Mouse (Mus musculus) stomach, embryonic 14.5 days (tissue): Measurements from ENCODE around the gene Il4ra. TPM values are rescaled to one million over a fixed set of nuclear protein-coding genes. Genes with fewer than 3 reads are reported as not detected.

Experiments used
- ATAC-seq: fragments of 200-750 bp; cut with Nextera tagmentation; 2 replicates; pipeline ENCODE4 v1.8.0; 2017; ENCODE audit warnings: low read depth, moderate TSS enrichment; ENCODE audit not compliant: insufficient number of reproducible peaks, insufficient read depth, low FRiP score
- H3K27ac ChIP-seq: fragments of 300-500 bp; sonication (generic); 2 replicates; pipeline ENCODE4 v1.5.1; 2014; ENCODE audit warnings: mild to moderate bottlenecking, low read length, moderate library complexity, mixed read lengths
- H3K27me3 ChIP-seq: fragments of 300-500 bp; sonication (generic); 2 replicates; pipeline ENCODE4 v1.6.1; 2014; ENCODE audit warnings: low read length, control low read depth, mixed read lengths; ENCODE audit not compliant: control insufficient read depth, insufficient read depth
- H3K36me3 ChIP-seq: fragments of 300-500 bp; sonication (generic); 2 replicates; pipeline ENCODE4 v1.6.1; 2014; ENCODE audit warnings: mild to moderate bottlenecking, control low read depth, low read length, moderate library complexity, mixed read lengths; ENCODE audit not compliant: control insufficient read depth, insufficient read depth
- H3K4me1 ChIP-seq: fragments of 300-500 bp; sonication (generic); 2 replicates; pipeline ENCODE4 v1.6.1; 2014; ENCODE audit warnings: low read length, control low read depth, mixed read lengths; ENCODE audit not compliant: control insufficient read depth, insufficient read depth
- H3K4me2 ChIP-seq: fragments of 300-500 bp; sonication (generic); replicated peaks from 2 replicates; pipeline ENCODE4 v1.6.1; 2014; ENCODE audit warnings: low read depth, low read length, control low read depth
- H3K4me3 ChIP-seq: fragments of 300-500 bp; sonication (generic); 2 replicates; pipeline ENCODE4 v1.5.1; 2014; ENCODE audit warnings: low read depth, low read length, control low read depth
- H3K9ac ChIP-seq: fragments of 300-500 bp; sonication (generic); replicated peaks from 2 replicates; pipeline ENCODE4 v1.6.1; 2014; ENCODE audit warnings: low read depth, mild to moderate bottlenecking, control low read depth, low read length, moderate library complexity, mixed read lengths
- H3K9me3 ChIP-seq: fragments of 300-500 bp; sonication (generic); 2 replicates; pipeline ENCODE4 v1.6.1; 2016; ENCODE audit warnings: low read depth, low read length, control low read depth; ENCODE audit not compliant: control insufficient read depth
- WGBS: fragments of 180-500 bp; shearing (Covaris S2); extraction: QIAGEN DNeasy Blood & Tissue Kit; methylation state at CpG from one replicate; pipeline ENCODE4 v1.1.7; 2014; 5-methylcytosine and 5-hydroxymethylcytosine counted together
- polyA plus RNA-seq: library from polyadenylated mRNA; unstranded; fragments of >200 nt; fragmentation: Nextera tagmentation; extraction: Ambion mirVana; gene quantifications from 2 replicates; pipeline ENCODE4 v1.2.1, GENCODE M21; 2014

Gene Il4ra
- polyA plus RNA-seq, 1 experiment from 2014 or later: 6.3 TPM

- no peaks in the 10 kb centered on the region for H3K36me3 ChIP-seq
- 72% methylated on average over 11 of the region's 11 CpGs for WGBS
- no peak overlapping the region for H3K9ac ChIP-seq
- ATAC-seq: no peak
- no peaks in the 10 kb centered on the region for H3K9me3 ChIP-seq
- H3K4me2 ChIP-seq: no peak overlapping the region
- H3K4me1 ChIP-seq: no peaks in the 10 kb centered on the region
- no peaks in the 10 kb centered on the region for H3K27me3 ChIP-seq
- H3K4me3 ChIP-seq: no peak overlapping the region
- H3K27ac ChIP-seq: no peak overlapping the region
These were observed 50.0 kb downstream of the Il4ra start for GRCm38 (mm10) chr7:125601821-125602448.

GRCm38 (mm10) chr7:125603185-125603631, 51.3 kb downstream of the Il4ra start, which contains the start of gene Il21r:
TSS of gene Il21r (plus strand) at chr7:125603429.
- 50% methylated on average over 11 of the region's 11 CpGs for WGBS
- Histone ChIP-seq H3K4me1 (no peaks in the 10 kb centered on the region), H3K4me3 (no peak within 1 kb of the TSS), H3K9me3 (no peaks in the 10 kb centered on the region), H3K4me2 (no peak within 1 kb of the TSS), H3K27ac (no peak within 1 kb of the TSS), H3K36me3 (no peaks in the 10 kb centered on the region), H3K27me3 (no peaks in the 10 kb centered on the region), H3K9ac (no peak within 1 kb of the TSS)
- no peak for ATAC-seq

DNA sequence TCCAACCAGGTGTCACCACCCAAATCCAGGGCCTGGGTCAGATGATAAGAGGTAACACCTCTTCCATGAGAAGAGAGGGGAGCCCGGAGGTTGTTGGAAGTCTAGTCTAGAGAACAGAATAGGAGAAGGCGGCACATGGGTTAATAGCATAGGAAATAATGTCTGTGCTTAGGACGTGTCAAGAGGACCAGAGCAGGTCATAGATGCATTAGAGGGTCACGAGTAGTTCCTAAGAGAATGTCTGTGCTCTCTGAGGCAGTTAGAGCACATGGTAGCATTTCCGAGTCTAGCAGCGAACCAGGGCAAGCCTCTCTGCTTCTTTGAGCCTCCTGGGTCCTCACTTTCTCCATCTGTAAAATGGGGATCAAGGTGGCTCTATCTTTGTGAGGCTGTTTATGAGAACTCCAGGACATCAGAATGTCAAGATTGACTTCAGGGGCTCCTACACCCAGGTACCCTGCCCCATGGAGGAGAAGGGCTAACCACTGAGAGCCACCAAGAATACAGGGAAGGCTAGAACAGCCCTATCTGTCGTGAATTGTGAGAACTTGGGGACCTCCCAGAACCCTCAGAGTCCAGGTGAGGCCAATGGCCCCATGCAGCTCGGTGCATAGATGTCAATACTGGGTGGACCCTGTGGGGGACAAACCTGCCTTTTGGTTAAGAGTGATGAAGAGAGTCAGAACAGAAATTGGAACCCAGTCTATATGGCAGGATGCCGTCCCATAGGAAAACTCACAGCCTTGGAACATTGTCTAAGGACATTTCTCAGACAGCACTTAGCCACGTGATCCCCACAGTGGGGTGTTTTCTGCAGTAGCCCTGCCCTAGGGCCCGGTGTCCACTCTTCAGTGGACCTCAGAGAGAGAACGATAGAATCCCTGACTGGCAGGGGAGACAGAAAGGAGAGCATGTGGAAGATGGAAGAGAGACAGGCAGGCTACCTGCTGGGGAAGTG, 52.7 kb downstream of the Il4ra start:
- Histone ChIP-seq H3K27ac (no peak overlapping the region), H3K9me3 (no peaks in the 10 kb centered on the region), H3K36me3 (no peaks in the 10 kb centered on the region), H3K4me2 (no peak overlapping the region), H3K27me3 (no peaks in the 10 kb centered on the region), H3K9ac (no peak overlapping the region), H3K4me3 (no peak overlapping the region), H3K4me1 (no peaks in the 10 kb centered on the region)
- 78% methylated on average over 12 of the region's 12 CpGs for WGBS
- ATAC-seq: no peak

GRCm38 (mm10) chr7:125605725-125606139, 53.8 kb downstream of the Il4ra start:
- no peak overlapping the region for H3K4me2 ChIP-seq
- H3K27me3 ChIP-seq: no peaks in the 10 kb centered on the region
- WGBS: 48% methylated on average over 4 of the region's 4 CpGs
- no peaks in the 10 kb centered on the region for H3K9me3 ChIP-seq
- no peak overlapping the region for H3K4me3 ChIP-seq
- H3K4me1 ChIP-seq: no peaks in the 10 kb centered on the region
- H3K36me3 ChIP-seq: no peaks in the 10 kb centered on the region
- H3K27ac ChIP-seq: no peak overlapping the region
- no peak for ATAC-seq
- H3K9ac ChIP-seq: no peak overlapping the region

DNA sequence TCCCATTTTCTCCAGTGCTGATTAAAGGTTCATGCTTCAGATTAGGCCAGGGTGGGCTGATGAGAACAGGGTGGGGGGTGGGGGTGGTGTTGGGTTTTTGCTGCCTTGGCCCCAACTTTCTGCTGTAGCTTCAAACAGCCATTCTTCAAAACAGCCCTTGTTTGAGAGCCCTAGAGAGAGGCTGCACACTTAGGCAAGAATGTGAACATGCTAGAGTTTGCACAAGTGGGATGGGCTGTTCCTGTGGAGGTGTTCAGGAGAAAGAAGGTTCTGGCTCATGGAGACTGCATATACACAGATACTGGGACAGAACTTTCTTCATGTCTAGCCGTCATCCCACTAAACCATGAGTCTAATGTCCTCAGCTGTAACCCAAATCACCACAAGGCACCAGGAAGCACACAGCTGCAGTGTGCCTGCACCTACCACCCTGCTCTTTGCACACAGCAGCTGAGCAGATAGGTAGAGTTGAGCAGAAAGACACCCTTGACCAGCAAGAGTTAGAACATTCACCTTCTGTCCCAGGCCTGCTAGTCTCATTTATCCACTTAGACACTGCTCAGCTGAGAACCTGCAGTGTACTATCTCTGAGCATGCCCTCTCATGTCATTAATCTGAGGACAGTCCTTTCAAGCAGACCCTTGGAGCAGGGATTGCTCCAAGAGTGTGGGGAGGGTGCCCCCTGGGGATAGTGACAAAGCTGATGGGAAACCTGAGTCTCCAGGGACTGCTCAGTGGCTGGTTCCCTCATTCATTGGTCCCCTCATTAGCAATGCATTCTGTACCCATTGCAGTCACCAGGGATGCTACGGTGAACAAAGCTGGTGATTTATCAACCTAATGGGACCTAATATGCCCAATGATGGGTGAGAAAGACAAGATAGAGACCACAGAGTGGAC, 54.6 kb downstream of the Il4ra start:
- WGBS: 75% methylated on average over 2 of the region's 2 CpGs
- H3K27ac ChIP-seq: no peak overlapping the region
- no peak overlapping the region for H3K4me3 ChIP-seq
- no peak for ATAC-seq
- no peak overlapping the region for H3K4me2 ChIP-seq
- H3K36me3 ChIP-seq: no peaks in the 10 kb centered on the region
- no peaks in the 10 kb centered on the region for H3K9me3 ChIP-seq
- no peaks in the 10 kb centered on the region for H3K27me3 ChIP-seq
- no peaks in the 10 kb centered on the region for H3K4me1 ChIP-seq
- no peak overlapping the region for H3K9ac ChIP-seq

GRCm38 (mm10) chr7:125607384-125608182, 55.7 kb downstream of the Il4ra start:
- H3K36me3 ChIP-seq: no peaks in the 10 kb centered on the region
- H3K27ac ChIP-seq: no peak overlapping the region
- H3K4me1 ChIP-seq: no peaks in the 10 kb centered on the region
- no peak for ATAC-seq
- no peak overlapping the region for H3K9ac ChIP-seq
- no peaks in the 10 kb centered on the region for H3K9me3 ChIP-seq
- no peak overlapping the region for H3K4me3 ChIP-seq
- no peak overlapping the region for H3K4me2 ChIP-seq
- 57% methylated on average over 6 of the region's 6 CpGs for WGBS
- H3K27me3 ChIP-seq: no peaks in the 10 kb centered on the region

- H3K9me3 ChIP-seq: no peaks in the 10 kb centered on the region
- no peaks in the 10 kb centered on the region for H3K4me1 ChIP-seq
- no peak for ATAC-seq
- H3K27ac ChIP-seq: no peak overlapping the region
- no peaks in the 10 kb centered on the region for H3K27me3 ChIP-seq
- no peaks in the 10 kb centered on the region for H3K36me3 ChIP-seq
- H3K4me2 ChIP-seq: no peak overlapping the region
- no peak overlapping the region for H3K4me3 ChIP-seq
- 83% methylated on average over 4 of the region's 4 CpGs for WGBS
- H3K9ac ChIP-seq: no peak overlapping the region
These were observed 56.3 kb downstream of the Il4ra start for GRCm38 (mm10) chr7:125608183-125608688.
